Mouse (Mus musculus): ENCODE measurements around the gene Wdr5.

Gene Wdr5

DNA sequence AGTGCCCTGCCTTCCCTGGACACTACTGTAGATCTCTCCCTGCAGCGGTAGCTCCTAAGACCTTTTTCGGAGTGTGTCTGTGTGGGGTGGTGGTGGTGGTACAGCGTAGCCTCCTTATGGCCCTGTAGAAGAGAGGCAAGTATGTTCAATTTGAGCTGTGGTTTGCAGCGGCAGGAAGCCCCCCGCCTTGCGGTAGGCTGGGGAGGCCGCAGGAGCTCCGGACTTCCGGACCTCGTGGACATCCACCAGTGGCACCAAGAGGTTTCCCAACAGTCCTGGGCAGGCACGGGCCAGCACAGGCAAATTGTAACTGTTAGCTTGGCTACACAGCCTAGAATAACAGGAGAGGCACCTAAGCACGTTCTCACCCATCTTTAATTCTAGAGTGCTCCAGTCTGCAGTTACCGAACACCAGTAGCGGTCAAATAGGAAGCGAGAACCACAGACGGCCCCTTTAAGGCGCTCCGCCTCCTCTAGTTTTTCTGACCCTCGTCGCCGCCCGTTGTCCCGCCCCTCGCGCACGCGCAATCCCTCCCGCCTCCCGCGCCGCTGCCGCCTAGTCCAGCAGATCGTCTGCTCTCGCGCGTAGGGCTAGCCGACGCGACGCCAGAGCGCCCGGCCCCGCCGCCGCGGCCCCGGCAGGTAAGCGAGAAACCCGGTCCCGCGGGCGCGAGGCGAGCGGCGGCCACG, at the start of gene Wdr5:
TSS of gene Wdr5 (plus strand) at position 519 of the 690 bp plus-strand sequence.
- DNase-seq, result peak; percentile 98

DNA sequence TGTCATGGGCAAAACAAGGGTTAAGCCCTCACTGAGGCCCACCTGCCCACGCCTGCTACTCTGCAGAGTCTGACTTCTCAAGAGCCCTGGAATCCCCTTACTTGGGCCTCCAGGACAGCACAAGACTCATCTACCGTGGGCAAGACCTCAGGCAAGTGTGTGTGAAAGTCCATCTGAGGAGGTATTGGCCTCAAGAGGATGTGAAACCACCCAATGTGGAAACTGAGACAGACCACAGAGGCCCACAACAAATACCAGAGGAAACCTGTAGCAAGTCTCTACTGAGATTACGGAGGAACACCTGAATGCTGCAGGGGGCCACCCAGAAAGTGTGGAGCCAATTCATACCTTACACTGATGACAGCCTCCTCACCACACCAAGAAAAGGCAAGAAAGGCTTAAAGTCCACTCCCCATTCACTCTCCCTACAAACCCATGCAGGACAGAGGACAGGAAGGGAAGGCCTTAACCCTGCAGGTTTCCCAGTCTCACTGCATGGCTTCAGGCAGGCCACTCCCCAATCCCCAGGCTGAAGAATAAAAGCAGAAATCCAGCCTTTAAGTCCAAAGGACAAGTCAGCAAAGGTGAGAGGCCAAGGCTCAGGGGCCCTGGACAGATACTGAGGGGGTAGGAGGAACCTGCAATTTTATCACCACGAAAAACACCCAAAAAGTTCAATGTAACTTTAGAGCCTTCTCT, 45.5 kb upstream of the Wdr5 start:
- no peak for DNase-seq

DNA sequence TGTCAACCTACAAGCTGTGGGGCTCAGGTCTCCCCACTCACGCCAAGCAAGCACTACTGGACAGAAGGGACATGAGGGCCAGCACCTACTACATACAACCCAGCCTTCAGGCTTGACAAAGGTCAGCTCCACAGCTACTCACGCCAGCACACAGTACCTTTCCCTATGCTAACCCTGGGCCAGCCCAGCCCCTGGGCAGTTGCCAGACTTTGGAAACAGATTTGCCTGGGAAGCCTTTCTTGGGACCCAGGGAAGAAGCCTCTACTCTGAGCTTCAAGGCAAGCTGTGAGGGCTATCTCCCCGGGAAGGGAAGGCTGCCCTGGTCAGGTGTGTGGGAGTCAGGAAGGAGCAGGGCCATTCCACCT, 45.0 kb upstream of the Wdr5 start:
- peak; percentile 40 for DNase-seq

DNA sequence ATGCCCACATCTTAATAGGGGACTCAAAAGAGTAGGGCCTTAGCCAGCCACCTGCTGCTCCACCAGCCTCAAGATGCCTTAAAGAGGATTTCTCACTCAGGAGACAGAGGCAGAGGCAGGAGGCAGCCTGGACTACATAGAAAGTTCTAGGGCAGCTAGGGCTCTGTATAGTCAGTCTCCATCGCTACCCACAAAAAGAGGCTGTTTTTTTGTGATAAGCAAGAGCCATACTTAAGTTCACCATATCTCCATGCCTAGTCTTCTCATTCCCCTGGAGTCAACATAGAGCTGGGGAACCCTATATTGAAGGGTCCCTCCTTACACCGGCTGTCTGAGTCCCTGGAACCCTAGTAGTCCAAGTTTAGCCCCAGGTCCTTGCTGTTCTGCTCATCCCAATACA, 44.4 kb upstream of the Wdr5 start:
- no peak for DNase-seq

DNA sequence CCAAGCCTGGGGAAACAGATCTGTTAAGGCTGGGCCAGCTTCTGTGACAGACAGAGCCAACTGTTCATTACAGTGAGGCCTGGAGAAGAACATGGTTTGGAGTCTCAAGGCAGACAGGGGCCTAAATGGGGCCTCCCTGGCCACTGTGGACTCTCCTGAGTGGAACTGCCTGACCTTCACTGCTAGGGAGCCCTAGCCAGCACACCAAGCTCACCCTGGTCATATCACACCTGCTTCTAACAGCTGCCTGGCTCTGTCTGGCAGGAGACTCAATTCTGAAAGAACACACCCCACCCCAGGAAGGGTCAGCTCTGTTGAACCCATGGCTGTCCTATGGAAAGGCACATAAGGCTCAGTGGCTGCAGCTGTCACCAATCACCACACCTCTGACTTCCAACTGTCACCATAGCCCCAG, 43.8 kb upstream of the Wdr5 start:
- DNase-seq, result no peak

DNA sequence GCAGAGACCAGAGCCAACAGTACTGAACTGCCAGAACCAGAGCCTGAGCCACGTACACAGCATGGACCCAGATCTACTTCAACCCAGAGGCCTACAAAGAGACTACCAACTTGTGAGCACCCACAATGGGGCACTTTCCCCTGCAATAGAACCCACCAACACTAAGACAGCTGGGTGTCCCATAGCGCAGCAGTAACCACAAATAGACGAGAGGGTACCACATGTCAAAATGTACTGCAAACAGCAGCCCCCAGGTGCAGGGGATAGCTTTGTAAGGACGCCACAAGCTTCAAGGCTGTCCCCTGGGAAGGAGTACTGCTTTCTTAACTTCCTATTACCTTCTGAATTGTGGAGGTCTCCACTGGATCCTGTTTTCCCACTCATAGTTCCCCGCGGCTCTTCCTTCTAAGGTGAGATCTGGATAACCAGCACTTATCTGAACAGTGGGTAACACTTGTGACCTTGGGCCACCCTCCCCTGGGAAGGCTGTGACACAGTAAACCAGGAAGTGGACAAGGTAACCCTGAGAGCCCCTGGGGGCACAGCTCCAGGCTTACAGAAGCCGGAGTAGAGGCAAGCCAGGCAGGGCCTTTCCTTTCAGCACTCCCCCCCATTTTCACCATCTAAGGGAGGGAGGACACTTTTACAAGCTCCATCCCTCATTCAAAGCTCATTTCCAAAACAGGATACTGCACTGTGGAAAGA, 41.7 kb upstream of the Wdr5 start:
- peak; percentile 34 for DNase-seq

DNA sequence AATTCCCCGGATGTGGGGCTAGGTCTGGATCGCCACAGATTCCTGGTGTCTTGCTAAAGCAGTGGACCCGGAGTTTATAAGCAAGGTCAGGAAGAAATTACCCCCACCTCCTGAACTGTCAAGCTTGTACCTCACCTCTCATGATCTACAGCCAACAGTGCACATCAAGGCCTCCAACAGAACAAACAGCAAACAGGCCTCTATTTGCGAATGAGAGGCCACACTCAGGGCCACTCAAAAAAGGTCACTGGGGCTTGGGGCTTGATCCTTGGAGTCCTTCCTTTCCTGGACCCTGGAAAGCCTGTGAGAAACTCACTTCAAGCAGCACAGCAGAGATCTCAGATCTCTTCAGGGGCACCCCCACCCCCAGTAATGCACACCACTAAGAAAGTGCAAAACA, 41.0 kb upstream of the Wdr5 start:
- DNase-seq, result no peak

DNA sequence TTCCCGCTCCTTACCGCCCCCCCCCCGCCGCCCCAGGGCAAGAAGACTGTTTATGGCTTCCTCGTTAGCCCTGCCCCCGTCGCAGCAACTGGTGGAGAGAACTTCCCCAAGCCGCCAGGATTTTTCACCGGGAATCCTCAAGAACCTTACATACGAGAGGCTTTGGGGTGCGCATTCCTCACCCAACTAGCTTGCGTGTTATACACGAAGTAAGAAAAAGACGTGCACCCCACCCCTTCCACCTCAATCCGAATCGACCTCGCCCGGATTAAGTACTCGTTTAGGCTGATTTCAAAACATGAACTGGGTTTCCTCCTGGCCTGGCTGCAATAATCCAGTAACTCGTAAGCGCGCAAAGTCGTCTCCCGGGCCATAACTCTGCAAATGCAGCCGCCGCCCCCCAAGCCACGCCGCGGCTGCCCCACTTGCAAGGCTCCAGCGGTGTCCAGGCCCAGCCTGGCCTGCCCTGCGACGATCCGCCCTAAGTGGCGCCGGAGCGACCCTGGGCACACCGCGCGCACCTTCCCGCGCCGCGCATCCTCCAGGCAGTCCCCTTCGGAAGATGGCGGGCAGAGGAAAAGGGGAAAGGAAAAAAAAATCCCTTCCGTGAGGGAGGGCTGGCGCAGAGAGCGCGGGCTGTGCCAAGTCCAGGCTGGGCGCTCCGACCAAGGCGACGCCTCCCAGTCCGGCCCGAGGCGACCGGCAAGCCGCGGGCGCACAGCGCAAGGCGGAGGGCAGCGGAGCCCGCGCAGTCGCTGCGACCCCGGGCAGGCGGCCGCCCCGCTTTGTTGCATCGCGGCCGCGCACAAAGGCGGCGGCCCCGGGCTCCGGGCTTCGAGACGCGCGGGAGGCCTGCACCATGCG, 40.1 kb upstream of the Wdr5 start:
- peak; percentile 65 for DNase-seq

DNA sequence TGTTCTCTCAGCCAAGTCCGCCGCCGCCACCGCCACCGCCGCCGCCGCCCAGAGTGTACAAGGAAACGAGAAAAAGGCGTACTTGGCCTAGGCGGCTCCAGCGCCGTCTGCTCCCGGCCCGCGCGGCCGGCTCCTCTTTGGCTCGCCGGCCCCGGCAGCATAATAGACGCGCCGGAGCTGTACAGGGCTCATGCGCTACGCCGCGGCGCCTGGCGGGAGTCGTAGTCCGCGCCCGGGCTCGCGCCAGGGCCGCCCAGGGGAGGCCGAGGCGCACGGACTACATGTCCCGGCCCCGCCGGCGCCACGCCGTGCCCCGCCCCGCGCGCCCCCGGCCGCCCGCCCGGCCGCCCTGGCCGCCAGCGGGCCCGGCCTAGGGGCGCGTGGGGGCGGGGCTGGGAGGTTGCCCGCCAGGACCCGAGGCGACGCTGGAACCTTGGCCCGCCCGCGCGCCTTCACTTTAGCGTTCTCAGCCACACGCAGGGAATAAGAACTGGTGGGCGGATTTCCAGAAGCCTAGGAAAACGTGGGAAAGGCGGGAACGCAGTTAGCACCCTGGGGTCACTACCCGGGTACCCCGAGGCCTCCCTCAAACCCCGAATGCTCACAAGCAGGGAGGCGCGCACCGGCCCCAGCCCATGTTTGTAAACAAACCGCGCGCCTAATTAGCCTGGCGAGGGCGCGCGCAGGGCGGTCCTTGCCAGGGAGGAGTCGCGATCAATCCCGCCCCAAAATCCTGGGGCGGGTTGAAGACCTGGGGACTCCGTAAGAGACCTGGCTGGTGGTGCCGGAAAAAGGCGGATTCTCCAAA, 39.3 kb upstream of the Wdr5 start:
- peak; percentile 96 for DNase-seq

DNA sequence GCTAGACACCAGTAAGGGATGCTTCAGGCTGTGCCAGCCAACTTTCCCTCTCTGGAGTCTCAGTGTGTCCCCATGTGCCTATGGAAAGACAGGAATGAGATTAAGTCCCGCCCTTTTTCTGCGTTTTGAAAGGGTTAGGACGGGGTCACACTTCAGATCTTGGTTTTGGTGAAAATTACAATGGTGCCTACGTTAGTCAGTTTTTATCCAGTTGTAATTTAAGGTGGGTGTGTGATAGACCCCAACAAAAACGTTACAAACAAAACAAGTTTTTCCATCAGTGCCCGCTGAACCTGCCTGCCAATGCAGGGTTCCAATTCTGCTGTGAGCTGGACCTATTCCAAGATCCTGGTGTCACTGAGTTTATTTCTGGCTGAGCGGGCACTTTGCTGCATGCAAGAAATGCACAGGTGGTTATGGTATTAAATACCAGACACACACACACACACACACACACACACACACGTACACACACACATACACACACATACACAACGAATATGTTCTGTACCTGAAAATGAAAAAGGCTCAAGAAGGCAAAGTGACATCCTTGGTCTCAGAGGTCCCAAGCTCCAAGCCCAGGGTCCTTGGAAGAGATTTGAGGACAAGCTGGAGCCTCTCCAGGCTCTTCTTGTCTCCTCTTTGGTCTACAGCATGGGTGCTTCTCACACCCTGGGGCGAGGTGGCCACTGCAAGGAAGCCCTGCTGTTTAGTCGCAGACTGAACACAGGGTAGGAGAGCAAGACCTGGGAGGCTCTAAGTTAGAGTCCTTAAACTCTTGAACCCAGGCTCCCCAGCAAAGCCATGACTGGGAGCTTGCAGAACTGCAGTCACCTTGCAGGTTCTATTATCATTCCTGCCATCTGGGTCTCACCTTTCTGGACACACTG, 38.4 kb upstream of the Wdr5 start:
- peak; percentile 55 for DNase-seq

DNA sequence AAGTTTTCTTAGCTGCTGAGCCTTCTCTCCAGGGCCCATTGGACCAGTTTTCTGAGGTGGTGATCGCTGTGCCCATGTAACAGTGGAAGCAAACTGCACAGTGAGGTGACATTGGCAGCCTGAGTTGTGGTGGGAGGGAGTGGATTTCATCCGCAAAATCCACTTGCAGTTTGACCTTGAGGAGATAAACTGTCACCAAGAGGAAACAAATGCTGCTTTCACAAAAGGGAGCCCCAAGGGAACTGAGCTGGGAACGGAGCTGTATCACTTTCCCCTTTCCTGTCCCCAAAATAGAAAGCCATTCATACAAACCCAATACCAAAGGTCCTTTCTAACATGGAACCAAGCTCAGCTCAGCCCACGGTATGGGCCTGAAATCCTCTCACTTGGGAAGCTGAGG, 35.1 kb upstream of the Wdr5 start:
- DNase-seq, result no peak

DNA sequence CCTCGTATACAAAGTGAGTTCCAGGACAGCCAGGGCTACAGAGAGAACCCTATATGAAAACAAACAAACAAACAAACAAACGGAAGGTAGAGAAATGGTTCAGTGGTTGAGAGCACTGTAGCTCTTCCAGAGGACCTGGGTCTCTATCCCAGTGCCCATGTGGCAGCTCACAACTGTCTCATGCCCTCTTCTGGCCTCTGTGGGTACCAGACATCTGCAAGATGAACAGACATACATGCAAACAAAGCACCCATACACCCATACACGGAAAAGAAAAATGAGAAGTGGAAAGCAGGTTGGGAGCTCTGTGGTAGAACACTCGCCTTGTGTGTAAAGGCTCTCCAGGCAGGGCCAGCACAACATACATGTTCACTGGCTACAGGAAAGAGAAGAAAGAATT, 34.6 kb upstream of the Wdr5 start:
- no peak for DNase-seq

DNA sequence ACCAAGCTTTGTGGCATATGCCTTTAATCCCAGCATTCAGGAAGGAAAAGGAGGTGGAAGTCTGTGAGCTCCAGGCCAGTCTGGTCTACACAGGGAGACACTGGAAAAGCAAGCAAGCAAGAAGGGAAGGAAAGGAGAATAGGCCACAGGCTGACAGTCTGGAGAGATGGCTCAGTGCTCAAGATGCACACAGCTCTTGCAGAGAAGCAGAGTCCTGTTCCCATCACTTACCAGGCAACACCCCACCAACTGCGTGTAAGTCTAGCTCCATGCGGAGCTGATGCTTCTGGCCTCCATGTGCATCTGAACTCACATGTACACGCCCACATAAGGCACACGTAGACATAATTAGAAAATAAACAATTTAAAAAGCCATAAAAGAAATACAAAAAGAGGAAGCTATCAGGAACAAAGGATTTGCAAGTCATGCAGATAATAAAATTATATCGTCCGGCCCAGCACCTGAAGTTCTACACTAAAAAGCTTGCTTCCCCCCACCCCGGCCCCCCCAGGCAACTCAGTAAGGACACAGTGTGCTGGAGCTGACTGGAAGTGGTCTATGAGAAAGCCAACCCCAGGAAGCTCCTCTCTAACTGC, 32.6 kb upstream of the Wdr5 start:
- DNase-seq, result no peak

DNA sequence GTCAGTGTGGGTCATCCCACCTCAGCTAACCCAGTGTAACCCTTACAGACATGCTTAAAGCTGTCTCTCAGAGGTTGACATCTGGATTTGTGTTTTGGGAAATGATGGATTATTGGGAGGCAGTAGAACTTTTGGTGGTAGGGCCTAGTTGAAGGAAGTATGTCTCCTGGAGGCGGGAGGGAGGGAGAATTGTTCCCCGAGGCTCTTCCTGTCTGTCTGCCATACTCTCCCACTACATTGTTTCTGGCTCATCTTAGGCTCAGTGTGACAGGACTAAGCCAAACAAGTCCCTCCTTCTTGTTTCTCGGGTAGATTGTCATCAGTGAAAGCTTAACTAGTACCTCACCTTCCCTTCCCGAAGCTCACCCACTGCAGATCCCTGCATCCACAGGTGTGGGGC, 28.2 kb upstream of the Wdr5 start:
- DNase-seq, result no peak

DNA sequence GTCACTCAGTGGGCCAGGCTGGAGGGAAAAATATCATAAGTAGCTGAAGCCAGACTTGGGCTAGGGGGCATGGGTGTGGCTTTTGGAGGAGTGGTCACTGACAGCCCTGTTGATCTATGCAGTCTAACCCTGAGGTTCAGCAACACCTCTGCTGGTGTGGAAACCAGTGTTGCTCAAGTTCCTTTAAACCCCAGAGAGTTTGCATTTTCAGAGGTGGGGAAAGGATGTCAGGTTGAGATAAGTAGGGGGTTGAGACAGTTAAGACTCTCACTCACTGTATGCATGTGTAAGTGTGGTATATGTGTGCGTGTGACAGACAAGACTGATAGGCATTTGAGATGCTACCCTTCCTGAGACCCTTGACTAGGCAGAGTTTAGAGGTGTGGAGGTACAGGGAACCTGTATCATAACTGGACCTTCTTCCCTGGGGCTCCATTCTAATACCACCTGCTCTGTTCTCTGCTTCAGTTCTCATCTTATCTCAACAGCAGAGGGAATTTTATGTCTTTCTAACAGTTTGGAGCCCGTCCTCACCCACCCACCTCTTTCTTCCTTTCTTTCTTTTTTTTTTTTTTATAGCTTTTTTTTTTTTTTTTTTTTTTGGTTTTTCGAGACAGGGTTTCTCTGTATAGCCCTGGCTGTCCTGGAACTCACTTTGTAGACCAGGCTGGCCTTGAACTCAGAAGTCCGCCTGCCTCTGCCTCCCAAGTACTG, 27.5 kb upstream of the Wdr5 start:
- DNase-seq, result no peak

DNA sequence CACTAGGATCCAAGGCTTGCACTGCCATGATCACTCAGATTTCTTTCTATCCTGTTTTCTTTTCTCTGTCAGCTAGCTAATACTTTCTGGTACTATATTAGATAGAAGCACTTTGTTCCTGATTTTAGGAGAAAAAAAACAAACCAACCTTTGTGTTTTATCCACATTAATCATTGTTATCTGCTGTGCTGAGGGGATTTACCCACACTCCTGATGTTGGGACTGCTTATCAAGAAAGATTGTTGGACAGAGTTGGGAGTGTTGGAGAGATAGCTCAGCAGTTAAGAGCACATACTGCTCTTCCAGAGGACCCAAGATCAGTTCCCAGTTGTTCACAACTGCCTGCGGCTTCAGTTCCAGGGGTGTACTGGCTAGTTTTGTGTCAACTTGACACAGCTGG, 26.6 kb upstream of the Wdr5 start:
- DNase-seq, result no peak

DNA sequence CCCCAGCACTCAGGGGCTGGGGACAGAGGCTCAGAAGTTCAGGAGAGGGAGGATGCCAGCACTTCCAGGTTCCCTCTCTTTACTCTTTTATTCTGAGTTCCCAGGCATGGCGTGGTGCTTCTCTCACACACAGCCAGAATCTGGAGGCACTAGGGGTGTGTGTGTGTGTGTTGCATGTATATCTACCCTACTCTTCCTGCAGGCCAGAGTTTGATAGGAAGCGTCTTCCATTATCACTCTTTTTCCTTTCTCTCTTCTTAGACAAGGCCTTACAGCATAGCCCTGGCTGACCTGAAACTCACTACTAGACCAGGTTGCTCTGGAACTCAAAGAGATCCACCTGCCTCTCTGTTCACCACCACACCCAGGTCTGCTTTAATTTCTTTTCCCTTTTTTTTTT, 24.0 kb upstream of the Wdr5 start:
- DNase-seq, result no peak

DNA sequence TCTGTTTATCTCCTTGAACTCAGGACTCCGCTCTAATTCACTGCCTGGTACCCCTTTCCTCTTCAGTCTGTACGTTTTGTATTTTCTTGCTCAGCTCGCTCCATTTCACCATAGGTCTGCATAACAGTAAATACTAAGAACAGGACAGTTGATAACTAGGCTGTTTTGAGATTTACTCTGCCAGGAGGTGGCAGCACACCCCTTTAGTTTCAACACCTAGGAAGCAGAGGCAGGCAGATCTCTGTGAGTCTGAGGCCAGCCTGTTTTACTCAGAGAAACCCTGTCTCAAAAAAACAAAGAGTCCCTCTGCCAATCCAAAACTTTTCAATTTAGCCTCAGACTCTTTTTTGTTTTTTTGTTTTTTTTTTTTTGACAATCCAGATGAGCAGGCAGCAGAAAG, 21.0 kb upstream of the Wdr5 start:
- no peak for DNase-seq

DNA sequence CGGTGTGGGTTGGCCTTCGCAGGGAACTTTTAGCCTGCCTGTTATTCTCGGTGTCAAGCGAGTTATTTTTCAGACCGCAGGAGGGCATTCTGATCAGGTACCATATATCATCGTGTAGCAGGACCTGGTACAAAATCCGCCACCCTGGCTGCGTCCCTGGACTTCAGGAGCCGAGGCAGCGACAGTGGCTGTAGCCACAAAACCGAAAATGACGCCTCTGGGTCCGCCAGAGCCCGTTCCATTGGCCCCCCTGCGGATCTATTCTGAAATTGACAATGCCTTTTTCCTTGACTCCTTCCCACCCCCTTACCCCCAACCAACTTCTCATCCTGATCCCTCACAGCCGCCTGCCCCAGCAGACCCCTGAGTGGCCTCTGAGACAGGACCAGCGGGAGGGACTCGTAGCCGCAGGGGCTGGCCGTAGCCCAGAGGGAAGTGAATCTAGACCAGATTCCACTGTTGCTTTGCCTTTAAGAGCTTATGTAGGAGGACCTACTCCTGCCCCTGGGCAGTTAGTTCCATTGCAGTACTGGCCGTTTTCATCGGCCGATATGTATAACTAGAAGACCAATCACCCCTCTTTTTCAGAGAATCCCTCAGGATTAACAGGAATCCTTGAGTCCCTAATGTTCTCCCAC, 18.4 kb upstream of the Wdr5 start:
- no peak for DNase-seq

Data from kidney, postnatal 10 days (tissue).